Comparison of ENCODE assay signal across 8 mouse cellular contexts in genomic region chr7:99095191-99095590, GRCm38 (mm10). TPM values are rescaled to one million over a fixed set of nuclear protein-coding genes. Genes with fewer than 3 reads are reported as not detected.
DNase-seq lines count a peak whose midpoint lies in the region; ATAC-seq and TF ChIP-seq lines count a peak whose summit lies in the region.

No protein-coding gene starts in this region.

- DNase-seq in forebrain, postnatal 0 days: peak; percentile 12
- no peak for DNase-seq in forebrain, embryonic 14.5 days (ENCODE audit: low spot score)
- DNase-seq in right cerebral cortex, postnatal 14 days: peak; percentile 29
- no peak for DNase-seq in right cerebral cortex, adult 18-20 months
- peak; percentile 60 for DNase-seq in lung, embryonic 14.5 days
- peak; percentile 79 for DNase-seq in thymus, postnatal 4 days
- no peak for DNase-seq in urinary bladder, postnatal 4 days (ENCODE audit: low spot score in 2 of 2)

- H3K9ac ChIP-seq in forebrain, postnatal 0 days: no peak overlapping the region
- H3K9ac ChIP-seq in forebrain, embryonic 14.5 days (ENCODE audit: low read length): no peak overlapping the region
- H3K9ac ChIP-seq in lung, embryonic 14.5 days: no peak overlapping the region

- no peak overlapping the region for H3K4me3 ChIP-seq in forebrain, postnatal 0 days (ENCODE audit: low read depth, low read length)
- no peak overlapping the region for H3K4me3 ChIP-seq in forebrain, embryonic 14.5 days (ENCODE audit: low read depth, low read length)
- H3K4me3 ChIP-seq in cortical plate, adult 2 months (ENCODE audit: insufficient read depth, low read length): no peak overlapping the region
- no peak overlapping the region for H3K4me3 ChIP-seq in lung, embryonic 14.5 days (ENCODE audit: low read depth, low read length)

- H3K4me2 ChIP-seq in forebrain, postnatal 0 days (ENCODE audit: low read depth): no peak overlapping the region
- H3K4me2 ChIP-seq in forebrain, embryonic 14.5 days (ENCODE audit: low read length): no peak overlapping the region
- no peak overlapping the region for H3K4me2 ChIP-seq in lung, embryonic 14.5 days

- TF ChIP-seq CTCF in forebrain, postnatal 0 days (IDR thresholded peaks at IDR 0.05; ENCODE audit: low read depth): peak; percentile 36; the same call in 1 of the 2 replicates
- peak; percentile 35 for TF ChIP-seq CTCF in cortical plate, adult 2 months (IDR thresholded peaks at IDR 0.05; ENCODE audit: extremely low read depth, insufficient read depth, low read length)
- peak; percentile 63 for TF ChIP-seq CTCF in lung, embryonic 14.5 days (IDR thresholded peaks at IDR 0.05; ENCODE audit: low read depth)

- TF ChIP-seq POLR2A in cortical plate, adult 2 months (IDR thresholded peaks at IDR 0.05; ENCODE audit: extremely low read depth, insufficient read depth, low read length): no peak

- peaks cover 7% of the 10 kb centered on the region for H3K36me3 ChIP-seq in forebrain, postnatal 0 days (ENCODE audit: insufficient read depth)
- H3K36me3 ChIP-seq in forebrain, embryonic 14.5 days (ENCODE audit: control insufficient read depth, insufficient read depth, low read length): peaks cover 8% of the 10 kb centered on the region; the same call in 1 of the 2 replicates
- peaks cover 24% of the 10 kb centered on the region for H3K36me3 ChIP-seq in lung, embryonic 14.5 days (ENCODE audit: insufficient read depth)

- no peak overlapping the region for H3K27ac ChIP-seq in forebrain, postnatal 0 days (ENCODE audit: low read depth, low read length)
- H3K27ac ChIP-seq in forebrain, embryonic 14.5 days (ENCODE audit: low read depth, low read length): no peak overlapping the region
- no peak overlapping the region for H3K27ac ChIP-seq in cortical plate, adult 2 months (ENCODE audit: insufficient read depth, low read length)
- H3K27ac ChIP-seq in lung, embryonic 14.5 days (ENCODE audit: low read depth): no peak overlapping the region

- ATAC-seq in forebrain, postnatal 0 days: no peak
- ATAC-seq in forebrain, embryonic 14.5 days: no peak
- no peak for ATAC-seq in lung, embryonic 14.5 days (ENCODE audit: insufficient read depth)

- 63% methylated on average over 3 of the region's 4 CpGs for WGBS in forebrain, postnatal 0 days
- 78% methylated on average over 4 of the region's 4 CpGs for WGBS in forebrain, embryonic 14.5 days
- 79% methylated on average over 4 of the region's 4 CpGs for WGBS in lung, embryonic 14.5 days

- no peaks in the 10 kb centered on the region for H3K9me3 ChIP-seq in forebrain, postnatal 0 days (ENCODE audit: low read length)
- H3K9me3 ChIP-seq in forebrain, embryonic 14.5 days (replicated peaks; ENCODE audit: control insufficient read depth, low read length): no peaks in the 10 kb centered on the region
- H3K9me3 ChIP-seq in lung, embryonic 14.5 days (ENCODE audit: low read depth, low read length): no peaks in the 10 kb centered on the region

- H3K4me1 ChIP-seq in forebrain, postnatal 0 days (ENCODE audit: insufficient read depth): no peaks in the 10 kb centered on the region
- no peaks in the 10 kb centered on the region for H3K4me1 ChIP-seq in forebrain, embryonic 14.5 days (ENCODE audit: control insufficient read depth, insufficient read depth, low read length)
- H3K4me1 ChIP-seq in cortical plate, adult 2 months (ENCODE audit: control insufficient read depth, insufficient read depth, low read length): no peaks in the 10 kb centered on the region; the same call in 1 of the 2 replicates
- H3K4me1 ChIP-seq in lung, embryonic 14.5 days (ENCODE audit: insufficient read depth): peaks cover 5% of the 10 kb centered on the region; the same call in 1 of the 2 replicates

- H3K27me3 ChIP-seq in forebrain, postnatal 0 days (ENCODE audit: insufficient read depth, low read length): no peaks in the 10 kb centered on the region
- H3K27me3 ChIP-seq in forebrain, embryonic 14.5 days (replicated peaks; ENCODE audit: control insufficient read depth, insufficient read depth, low read length): no peaks in the 10 kb centered on the region
- H3K27me3 ChIP-seq in lung, embryonic 14.5 days (ENCODE audit: insufficient read depth, low read length): no peaks in the 10 kb centered on the region

RNA-seq across cellular contexts. Expression of gene Uvrag, which starts 45.8 kb away (rescaled TPM):
- total RNA-seq in forebrain, postnatal 0 days (2014; rRNA removed): 18.8 and 19.5 TPM in 2 replicates
- 14.8 and 18.6 TPM in 2 replicates for polyA plus RNA-seq in forebrain, postnatal 0 days (2015; fragmentation: Nextera tagmentation; extraction: Ambion mirVana)
- 12.2 and 13.2 TPM in 2 replicates for polyA plus RNA-seq in forebrain, embryonic 14.5 days (2014; fragmentation: Nextera tagmentation; extraction: Ambion mirVana)
- polyA plus RNA-seq in cortical plate, adult 2 months (2012; rRNA removed): 18.0 and 19.7 TPM in 2 replicates
- polyA plus RNA-seq in lung, embryonic 14.5 days (2014; fragmentation: Nextera tagmentation; extraction: Ambion mirVana): 22.0 and 25.1 TPM in 2 replicates

Comparison
In these comparisons a context has a peak if more than half of its experiments do, and no peak if none do; other contexts are left out.
1. DNase-seq: peak in forebrain, postnatal 0 days (single experiment), right cerebral cortex, postnatal 14 days (single experiment), lung, embryonic 14.5 days (single experiment) and thymus, postnatal 4 days (single experiment); none in forebrain, embryonic 14.5 days (single experiment), right cerebral cortex, adult 18-20 months (single experiment) and urinary bladder, postnatal 4 days (0 of 2).
2. Peak in every context shown above with its lines, with median percentiles within 50 percentile points of each other: CTCF ChIP-seq.